Mouse (Mus musculus) cortical plate, adult 2 months (tissue): ENCODE results near the gene Lct.

Experiments
- CTCF ChIP-seq: fragments of 200-500 bp; IDR thresholded peaks from 2 replicates; pipeline ENCODE4 v1.5.1; 2011; ENCODE audit warnings: mild to moderate bottlenecking, control low read depth, low read length; ENCODE audit not compliant: insufficient read depth; ENCODE audit errors: extremely low read depth
- POLR2A ChIP-seq: fragments of 200-500 bp; IDR thresholded peaks from 2 replicates; pipeline ENCODE4 v1.6.1; 2011; ENCODE audit warnings: mild to moderate bottlenecking, low read length, control low read depth; ENCODE audit not compliant: insufficient read depth; ENCODE audit errors: extremely low read depth

DNA sequence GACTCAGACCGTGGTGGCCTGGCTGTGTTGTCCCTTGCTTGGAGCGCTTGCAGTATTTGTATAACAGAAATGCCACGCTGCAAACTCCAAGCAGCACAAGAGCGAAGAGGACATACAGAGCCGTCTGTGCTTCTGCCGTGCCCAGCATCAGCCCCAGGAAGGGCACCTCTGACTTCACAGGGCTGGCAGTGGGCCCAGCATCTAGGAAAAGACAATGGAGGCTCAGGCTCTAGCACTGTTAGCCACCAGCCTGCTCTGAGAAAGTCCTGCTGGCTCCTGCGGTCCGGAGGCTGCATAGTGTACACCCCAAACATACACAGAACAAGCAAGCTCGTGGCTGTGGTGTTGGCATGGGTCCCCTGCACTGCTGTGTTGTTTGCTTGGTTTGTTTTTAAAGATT, 43.0 kb downstream of the Lct start:
- TF ChIP-seq CTCF (no peak), POLR2A (no peak)
